Mouse (Mus musculus) forebrain, embryonic 10.5 days (tissue): ENCODE results near the gene Atp6v0a1. TPM values are rescaled to one million over a fixed set of nuclear protein-coding genes. Genes with fewer than 3 reads are reported as not detected.

Experiments used
- DNase-seq: peaks from one replicate; pipeline ENCODE4 v3.0.0-alpha.2; 2017; ENCODE audit warnings: low spot score; ENCODE audit errors: extremely low spot score
- H3K27ac ChIP-seq: fragments of 300-500 bp; sonication (generic); 2 replicates; pipeline ENCODE4 v1.5.1; 2016; ENCODE audit warnings: mild to moderate bottlenecking
- H3K27me3 ChIP-seq: fragments of 300-500 bp; sonication (generic); 2 replicates; pipeline ENCODE4 v1.6.1; 2016; ENCODE audit warnings: mild to moderate bottlenecking; ENCODE audit not compliant: poor library complexity, severe bottlenecking
- H3K36me3 ChIP-seq: fragments of 300-500 bp; sonication (generic); replicated peaks from 2 replicates; pipeline ENCODE4 v1.6.1; 2016; ENCODE audit warnings: mild to moderate bottlenecking, moderate library complexity
- H3K4me1 ChIP-seq: fragments of 300-500 bp; sonication (generic); 2 replicates; pipeline ENCODE4 v1.6.1; 2016
- H3K4me3 ChIP-seq: fragments of 300-500 bp; sonication (generic); 2 replicates; pipeline ENCODE4 v1.5.1; 2016; ENCODE audit warnings: mild to moderate bottlenecking, moderate library complexity
- H3K9me3 ChIP-seq: fragments of 300-500 bp; sonication (generic); 2 replicates; pipeline ENCODE4 v1.6.1; 2016; ENCODE audit warnings: mild to moderate bottlenecking, moderate library complexity
- WGBS: fragments of 180-500 bp; shearing (Covaris S2); methylation state at CpG from one replicate; pipeline ENCODE4 v1.1.7; 2016; 5-methylcytosine and 5-hydroxymethylcytosine counted together
- polyA plus RNA-seq: library from polyadenylated mRNA; unstranded; fragments of >200 nt; fragmentation: Nextera tagmentation; extraction: Ambion mirVana; gene quantifications from 2 replicates; pipeline ENCODE4 v1.2.1, GENCODE M21; 2016

Gene Atp6v0a1
- polyA plus RNA-seq, 1 experiment from 2014 or later: 34.5 TPM

- H3K9me3 ChIP-seq: no peaks in the 10 kb centered on the region
- H3K36me3 ChIP-seq: peaks cover 52% of the 10 kb centered on the region
- peak overlapping the region; percentile 90 for H3K27ac ChIP-seq
- 82% methylated on average over 6 of the region's 6 CpGs for WGBS
- H3K4me3 ChIP-seq: peak overlapping the region; percentile 93
- peaks cover 7% of the 10 kb centered on the region for H3K27me3 ChIP-seq
- no peak for DNase-seq
- H3K4me1 ChIP-seq: peaks cover 60% of the 10 kb centered on the region
Measured at GRCm38 (mm10) chr11:101086323-101086674, 77.0 kb downstream of the Atp6v0a1 start.

- H3K27me3 ChIP-seq: no peaks in the 10 kb centered on the region
- H3K9me3 ChIP-seq: no peaks in the 10 kb centered on the region
- H3K4me3 ChIP-seq: peak within 1 kb of the TSS; percentile 93
- WGBS: 2% methylated on average over 52 of the region's 52 CpGs
- H3K27ac ChIP-seq: peak within 1 kb of the TSS; percentile 90
- peak; percentile 92 for DNase-seq
- H3K4me1 ChIP-seq: peaks cover 54% of the 10 kb centered on the region
- peaks cover 59% of the 10 kb centered on the region for H3K36me3 ChIP-seq
Measured at GRCm38 (mm10) chr11:101086756-101087681, 77.8 kb downstream of the Atp6v0a1 start, which contains the start of gene Mlx. Gene Mlx (plus strand): TSS chr11:101087277.

- peaks cover 66% of the 10 kb centered on the region for H3K36me3 ChIP-seq
- 9% methylated on average over 8 of the region's 8 CpGs for WGBS
Measured at GRCm38 (mm10) chr11:101087682-101088055, 78.4 kb downstream of the Atp6v0a1 start.

GRCm38 (mm10) chr11:101089931-101090330 is 80.7 kb downstream of the Atp6v0a1 start:
- no peak overlapping the region for H3K27ac ChIP-seq
- DNase-seq: no peak
- WGBS: 90% methylated on average over 1 of the region's 1 CpGs
- H3K36me3 ChIP-seq: peaks cover 69% of the 10 kb centered on the region
- no peaks in the 10 kb centered on the region for H3K27me3 ChIP-seq
- peaks cover 56% of the 10 kb centered on the region for H3K4me1 ChIP-seq
- H3K9me3 ChIP-seq: no peaks in the 10 kb centered on the region
- no peak overlapping the region for H3K4me3 ChIP-seq

More at GRCm38 (mm10) chr11:101087682-101088055, 78.4 kb downstream of the Atp6v0a1 start:
- peaks cover 54% of the 10 kb centered on the region for H3K4me1 ChIP-seq
- peak overlapping the region; percentile 93 for H3K4me3 ChIP-seq
- peak overlapping the region; percentile 90 for H3K27ac ChIP-seq
- no peaks in the 10 kb centered on the region for H3K9me3 ChIP-seq
- DNase-seq: no peak
- no peaks in the 10 kb centered on the region for H3K27me3 ChIP-seq

GRCm38 (mm10) chr11:101094930-101095313 is 85.7 kb downstream of the Atp6v0a1 start:
- Histone ChIP-seq H3K36me3 (peaks cover 75% of the 10 kb centered on the region), H3K27ac (peak overlapping the region; percentile 91), H3K4me3 (peak overlapping the region; percentile 78), H3K9me3 (no peaks in the 10 kb centered on the region), H3K27me3 (no peaks in the 10 kb centered on the region), H3K4me1 (peaks cover 31% of the 10 kb centered on the region)
- no peak for DNase-seq
- WGBS: under 1% methylated on average over 18 of the region's 18 CpGs

- WGBS: under 1% methylated on average over 43 of the region's 43 CpGs
- peak within 1 kb of the TSS; percentile 78 for H3K4me3 ChIP-seq
- peaks cover 75% of the 10 kb centered on the region for H3K36me3 ChIP-seq
- H3K4me1 ChIP-seq: peaks cover 31% of the 10 kb centered on the region
- peak within 1 kb of the TSS; percentile 91 for H3K27ac ChIP-seq
- no peaks in the 10 kb centered on the region for H3K9me3 ChIP-seq
- no peaks in the 10 kb centered on the region for H3K27me3 ChIP-seq
- DNase-seq: peak; percentile 95
Measured at GRCm38 (mm10) chr11:101095314-101096024, 86.2 kb downstream of the Atp6v0a1 start, which contains the start of gene Psmc3ip. Gene Psmc3ip (minus strand): TSS chr11:101095436.

DNA sequence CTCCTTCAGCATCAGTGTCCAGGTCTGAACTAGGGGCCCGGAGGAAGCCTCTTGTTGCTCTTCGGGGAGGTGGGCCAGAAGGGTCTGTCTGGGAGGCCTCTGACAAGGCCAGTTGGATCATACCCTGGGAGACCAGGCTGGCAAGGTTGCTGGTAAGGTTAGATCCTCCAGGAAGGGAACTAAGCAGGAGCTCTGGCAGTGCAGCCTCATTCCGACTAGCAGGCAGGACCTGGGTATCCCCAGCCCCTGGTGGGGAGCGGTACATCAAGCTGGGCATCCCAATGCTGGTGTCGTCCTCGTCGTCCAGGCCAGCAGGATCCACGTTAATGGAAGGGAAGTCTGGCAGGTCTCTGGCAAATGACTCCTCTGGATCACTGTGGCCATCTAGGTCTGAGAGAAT is 89.0 kb downstream of the Atp6v0a1 start:
- WGBS: 89% methylated on average over 8 of the region's 8 CpGs
- H3K27me3 ChIP-seq: no peaks in the 10 kb centered on the region
- no peaks in the 10 kb centered on the region for H3K9me3 ChIP-seq
- peaks cover 71% of the 10 kb centered on the region for H3K36me3 ChIP-seq
- H3K27ac ChIP-seq: no peak overlapping the region
- no peak overlapping the region for H3K4me3 ChIP-seq
- peaks cover 24% of the 10 kb centered on the region for H3K4me1 ChIP-seq
- no peak for DNase-seq

DNA sequence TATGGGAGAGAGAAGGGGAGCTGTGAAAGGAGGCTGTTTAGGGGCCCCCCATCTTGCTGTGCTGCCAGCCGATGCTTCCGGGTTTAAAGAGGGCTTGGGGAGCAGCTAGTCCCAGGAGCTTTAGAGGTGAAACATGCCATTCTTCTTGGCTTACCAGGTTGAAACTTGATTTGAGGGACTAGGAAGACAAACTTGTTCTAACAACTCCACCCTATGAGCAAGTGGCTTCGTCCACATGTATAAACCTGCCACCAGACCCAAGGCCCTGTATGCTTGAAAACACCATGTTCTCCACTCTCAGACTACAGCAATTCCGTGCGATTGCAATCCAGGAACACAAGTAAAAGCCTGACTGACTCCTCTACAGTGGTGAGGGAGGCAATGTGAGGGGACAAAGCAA is 93.8 kb downstream of the Atp6v0a1 start:
- no peak for DNase-seq
- 91% methylated on average over 5 of the region's 5 CpGs for WGBS

GRCm38 (mm10) chr11:101109351-101109750 is 100.1 kb downstream of the Atp6v0a1 start:
- Histone ChIP-seq H3K4me1 (no peaks in the 10 kb centered on the region), H3K4me3 (no peak overlapping the region), H3K36me3 (peaks cover 40% of the 10 kb centered on the region), H3K27ac (no peak overlapping the region), H3K9me3 (no peaks in the 10 kb centered on the region), H3K27me3 (no peaks in the 10 kb centered on the region)
- WGBS: 88% methylated on average over 4 of the region's 4 CpGs
- DNase-seq: no peak

More for the DNA sequence above, 93.8 kb downstream of the Atp6v0a1 start:
- no peaks in the 10 kb centered on the region for H3K4me1 ChIP-seq
- no peak overlapping the region for H3K27ac ChIP-seq
- no peaks in the 10 kb centered on the region for H3K27me3 ChIP-seq
- no peak overlapping the region for H3K4me3 ChIP-seq
- no peaks in the 10 kb centered on the region for H3K9me3 ChIP-seq
- peaks cover 78% of the 10 kb centered on the region for H3K36me3 ChIP-seq

DNA sequence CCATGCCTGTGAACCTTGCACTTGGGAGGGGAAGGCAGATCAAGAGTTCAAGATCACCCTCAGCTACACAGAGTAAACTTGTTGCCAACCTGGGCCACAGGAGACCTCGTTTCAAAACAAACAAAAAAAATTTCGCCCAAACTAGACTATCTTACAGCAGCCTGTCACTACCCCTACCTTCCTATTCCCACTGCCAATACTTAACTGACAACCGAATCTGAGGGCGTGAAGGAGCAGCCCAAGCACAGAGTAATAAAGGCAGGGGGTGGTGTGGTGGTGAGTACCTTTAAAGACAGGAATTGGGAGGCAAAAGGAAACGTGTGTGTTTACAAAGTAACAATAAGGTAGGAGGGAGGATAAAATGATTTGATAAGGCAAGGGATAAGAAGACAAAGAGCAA is 101.5 kb downstream of the Atp6v0a1 start:
- H3K9me3 ChIP-seq: no peaks in the 10 kb centered on the region
- DNase-seq: no peak
- 71% methylated on average over 5 of the region's 5 CpGs for WGBS
- no peaks in the 10 kb centered on the region for H3K27me3 ChIP-seq
- no peak overlapping the region for H3K27ac ChIP-seq
- H3K4me1 ChIP-seq: peaks cover 5% of the 10 kb centered on the region
- H3K4me3 ChIP-seq: no peak overlapping the region
- peaks cover 33% of the 10 kb centered on the region for H3K36me3 ChIP-seq

- H3K36me3 ChIP-seq: peaks cover 33% of the 10 kb centered on the region
- H3K4me1 ChIP-seq: peaks cover 10% of the 10 kb centered on the region
- no peak for DNase-seq
- H3K9me3 ChIP-seq: no peaks in the 10 kb centered on the region
- no peak overlapping the region for H3K4me3 ChIP-seq
- 97% methylated on average over 4 of the region's 4 CpGs for WGBS
- no peak overlapping the region for H3K27ac ChIP-seq
- no peaks in the 10 kb centered on the region for H3K27me3 ChIP-seq
Measured at GRCm38 (mm10) chr11:101111178-101111577, 101.9 kb downstream of the Atp6v0a1 start.

DNA sequence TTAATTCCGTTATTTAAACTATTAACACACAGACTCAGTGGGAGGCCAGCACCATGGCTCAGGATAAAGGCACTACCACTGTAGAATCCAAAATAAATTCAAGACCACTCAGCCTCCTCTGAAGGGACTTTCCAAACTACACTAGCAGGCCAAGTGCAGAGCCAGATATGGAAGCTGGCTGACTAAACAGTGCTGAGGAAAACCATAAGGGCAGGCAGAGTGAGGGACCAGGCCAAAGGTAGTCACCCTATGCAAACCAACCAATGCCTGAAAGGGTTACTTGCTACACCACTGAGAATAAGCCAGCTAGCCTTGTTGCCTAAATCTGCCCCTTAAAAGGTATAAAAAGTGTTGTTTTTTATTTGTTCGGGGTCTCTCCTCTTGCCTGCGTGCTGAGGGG is 102.9 kb downstream of the Atp6v0a1 start:
- Histone ChIP-seq H3K4me3 (no peak overlapping the region), H3K4me1 (peaks cover 15% of the 10 kb centered on the region), H3K9me3 (no peaks in the 10 kb centered on the region), H3K27me3 (no peaks in the 10 kb centered on the region), H3K36me3 (peaks cover 41% of the 10 kb centered on the region), H3K27ac (no peak overlapping the region)
- no peak for DNase-seq
- WGBS: 94% methylated on average over 3 of the region's 3 CpGs
